In genomic region chr10:40682470-40682869, GRCm38 (mm10) we compare ENCODE assay signal across 9 mouse cellular contexts. TPM values are rescaled to one million over a fixed set of nuclear protein-coding genes. Genes with fewer than 3 reads are reported as not detected.
DNase-seq lines count a peak whose midpoint lies in the region; ATAC-seq lines count a peak whose summit lies in the region.
"Had no signal": no experiment of that assay in that cellular context is flagged by ENCODE, and none has a peak within 500 bp of the region (broad histone marks: within the 10 kb centered on the region; RNA-seq: fewer than 3 reads in every experiment).

No protein-coding gene starts in this region.

- no peak overlapping the region for H3K27ac ChIP-seq in heart, embryonic 12.5 days (ENCODE audit: poor library complexity, severe bottlenecking)
- no peak overlapping the region for H3K27ac ChIP-seq in midbrain, embryonic 10.5 days (replicated peaks)

- H3K36me3 ChIP-seq in heart, embryonic 12.5 days: no peaks in the 10 kb centered on the region
- H3K36me3 ChIP-seq in midbrain, embryonic 10.5 days: no peaks in the 10 kb centered on the region

- no peak for ATAC-seq in heart, embryonic 12.5 days (ENCODE audit: insufficient number of reproducible peaks, low FRiP score)

- H3K4me3 ChIP-seq in heart, embryonic 12.5 days: peak overlapping the region; percentile 61
- peak overlapping the region; percentile 71 for H3K4me3 ChIP-seq in midbrain, embryonic 10.5 days

- H3K4me2 ChIP-seq in heart, embryonic 12.5 days: peak overlapping the region; percentile 85

- DNase-seq in brain, adult 2 months (ENCODE audit: low read depth, low spot score): peak; percentile 95
- peak; percentile 48 for DNase-seq in cerebellum, adult 9-11 months
- peak; percentile 78 to 82 for DNase-seq in layer of hippocampus, adult 8-10 months (ENCODE audit: low spot score in 2 of 2)
- no peak for DNase-seq in midbrain, embryonic 10.5 days (ENCODE audit: low spot score)
- no peak for DNase-seq in spleen, postnatal 4 days (ENCODE audit: low spot score in 2 of 2)
- no peak for DNase-seq in natural killer cell, adult 2 months (ENCODE audit: low spot score in 2 of 2)
- DNase-seq in urinary bladder, postnatal 10 days (ENCODE audit: low spot score): no peak

- no peaks in the 10 kb centered on the region for H3K27me3 ChIP-seq in heart, embryonic 12.5 days (replicated peaks)
- H3K27me3 ChIP-seq in midbrain, embryonic 10.5 days (ENCODE audit: low read depth, poor library complexity, severe bottlenecking): peaks cover 32% of the 10 kb centered on the region

- no peaks in the 10 kb centered on the region for H3K9me3 ChIP-seq in heart, embryonic 12.5 days (replicated peaks)
- H3K9me3 ChIP-seq in midbrain, embryonic 10.5 days (replicated peaks): no peaks in the 10 kb centered on the region

- peaks cover 3% of the 10 kb centered on the region; the same call in 1 of the 2 replicates for H3K4me1 ChIP-seq in heart, embryonic 12.5 days (replicated peaks)
- H3K4me1 ChIP-seq in midbrain, embryonic 10.5 days: peaks cover 40% of the 10 kb centered on the region

- 23% methylated on average over 8 of the region's 8 CpGs for WGBS in heart, embryonic 12.5 days
- WGBS in midbrain, embryonic 10.5 days: 43% methylated on average over 8 of the region's 8 CpGs

- H3K9ac ChIP-seq in heart, embryonic 12.5 days: peak overlapping the region; percentile 84

RNA-seq across cellular contexts. Expression of gene Mettl24, which starts 0.6 kb away (rescaled TPM):
- polyA plus RNA-seq in heart, embryonic 12.5 days (2016; fragmentation: Nextera tagmentation; extraction: Ambion mirVana): 2.5 and 3.0 TPM in 2 replicates
- 1 to 10 TPM; 2.0 to 3.5 (median 3.3) TPM for total RNA-seq in layer of hippocampus, adult 8-10 months (2022)
- 0.54 and 1.2 TPM in 2 replicates for polyA plus RNA-seq in midbrain, embryonic 10.5 days (2016; fragmentation: Nextera tagmentation; extraction: Ambion mirVana)
- total RNA-seq: hematopoietic stem cell, adult 5-6 weeks had no signal

RNA-seq across cellular contexts. Expression of gene Ddo, which starts 52.7 kb away (rescaled TPM):
- polyA plus RNA-seq in heart, embryonic 12.5 days (2016; fragmentation: Nextera tagmentation; extraction: Ambion mirVana): 10.1 and 10.6 TPM in 2 replicates
- total RNA-seq in layer of hippocampus, adult 8-10 months (2022): 10 to 100 TPM; 19.4 to 21.8 (median 20.7) TPM
- polyA plus RNA-seq in midbrain, embryonic 10.5 days (2016; fragmentation: Nextera tagmentation; extraction: Ambion mirVana): 0.21 TPM in 1 of 2 replicates, not detected in the other
- total RNA-seq: hematopoietic stem cell, adult 5-6 weeks had no signal

Comparison
In these comparisons a context has a peak if more than half of its experiments do, and no peak if none do; other contexts are left out.
1. DNase-seq: peak in brain, adult 2 months (single experiment), cerebellum, adult 9-11 months (single experiment) and layer of hippocampus, adult 8-10 months (2 of 2); none in midbrain, embryonic 10.5 days (single experiment), spleen, postnatal 4 days (0 of 2), natural killer cell, adult 2 months (0 of 2) and urinary bladder, postnatal 10 days (single experiment).